Mouse (Mus musculus): ENCODE measurements around the gene Itprid1.

GRCm38 (mm10) chr6:55901568-55902328 is 65.1 kb downstream of the Itprid1 start:
- TF ChIP-seq CTCF (IDR thresholded peaks at IDR 0.05; ENCODE audit: borderline replicate concordance, insufficient read depth, low read length) (no peak), POLR2A (IDR thresholded peaks at IDR 0.05; ENCODE audit: low read depth, low read length) (no peak)

Measured in embryonic fibroblast, embryonic 13.5 days (primary cell).